Mouse (Mus musculus): ENCODE results near the gene Lrrc74a. TPM values are rescaled to one million over a fixed set of nuclear protein-coding genes. Genes with fewer than 3 reads are reported as not detected.

Lrrc74a gene
- total RNA-seq, 2 experiments from 2014 or later = not detected

DNA sequence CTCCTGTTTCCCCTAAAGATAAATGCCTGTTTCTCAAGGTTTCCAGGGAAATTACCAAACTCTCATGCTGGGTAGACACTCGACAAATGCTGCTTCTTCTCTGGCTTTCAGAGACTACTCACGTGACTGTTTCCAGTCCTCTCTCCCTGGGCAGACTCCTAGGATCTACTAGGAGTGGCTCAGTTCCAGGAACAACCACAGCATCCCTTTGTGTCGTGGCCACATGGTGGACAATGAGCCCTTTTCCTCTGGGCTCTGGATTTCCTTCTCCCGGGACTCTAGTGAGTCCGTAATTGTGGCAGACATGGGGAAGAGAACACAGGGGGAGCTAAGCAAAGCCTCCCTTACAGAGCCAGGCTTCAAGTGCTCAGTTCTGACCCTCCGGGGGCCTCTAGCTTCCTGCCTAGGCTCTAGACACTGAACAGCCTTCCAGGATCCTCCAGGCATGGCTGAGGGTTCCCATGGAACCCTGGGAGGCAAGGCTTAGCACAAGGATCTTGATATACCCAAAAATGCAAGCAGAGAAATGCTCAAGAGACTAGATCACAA lies 47.6 kb downstream of the Lrrc74a start:
- DNase-seq (ENCODE audit: low spot score in 2 of 2) = no peak

DNA sequence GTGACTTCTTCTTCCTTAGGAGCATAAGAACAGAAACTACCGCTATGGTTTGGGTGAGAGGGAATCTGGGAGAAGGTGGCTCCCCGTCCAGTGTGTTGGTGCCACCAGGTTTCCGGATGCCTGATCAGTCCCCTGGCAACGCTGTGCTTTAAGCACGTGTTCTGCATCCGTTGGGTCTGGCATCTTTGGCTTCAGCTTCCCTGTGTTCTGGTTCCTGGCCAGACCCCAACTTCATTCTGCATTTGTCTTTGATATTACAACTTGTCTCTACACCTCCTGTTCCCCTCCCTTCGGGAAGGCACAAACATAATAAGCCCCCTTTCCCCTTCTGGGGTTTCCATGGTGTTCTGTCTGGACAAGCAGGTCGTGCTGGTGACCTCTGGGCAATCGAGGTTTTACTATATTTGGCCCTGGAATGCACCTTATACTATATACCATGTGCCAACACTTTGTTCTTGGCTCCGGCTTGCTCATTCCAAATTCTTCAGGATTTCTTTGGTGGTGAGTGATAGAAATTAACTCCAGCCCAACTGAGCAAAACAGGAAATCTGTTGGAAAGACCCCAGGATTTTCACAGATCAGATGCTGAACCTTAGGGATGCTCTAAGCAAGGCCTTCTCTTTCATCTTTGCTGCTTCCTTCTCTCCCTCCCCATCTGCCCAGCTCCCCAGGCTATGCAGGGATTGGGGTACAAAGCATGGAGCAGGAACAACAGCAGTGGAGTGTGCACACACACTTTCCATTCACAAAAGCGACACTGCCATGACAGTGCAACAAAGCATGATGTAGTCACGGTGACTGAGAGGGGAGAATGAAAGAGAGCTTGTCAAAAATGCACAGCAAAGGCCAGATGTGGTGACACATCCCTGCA lies 52.2 kb downstream of the Lrrc74a start:
- DNase-seq (ENCODE audit: low spot score in 2 of 2) = no peak

DNA sequence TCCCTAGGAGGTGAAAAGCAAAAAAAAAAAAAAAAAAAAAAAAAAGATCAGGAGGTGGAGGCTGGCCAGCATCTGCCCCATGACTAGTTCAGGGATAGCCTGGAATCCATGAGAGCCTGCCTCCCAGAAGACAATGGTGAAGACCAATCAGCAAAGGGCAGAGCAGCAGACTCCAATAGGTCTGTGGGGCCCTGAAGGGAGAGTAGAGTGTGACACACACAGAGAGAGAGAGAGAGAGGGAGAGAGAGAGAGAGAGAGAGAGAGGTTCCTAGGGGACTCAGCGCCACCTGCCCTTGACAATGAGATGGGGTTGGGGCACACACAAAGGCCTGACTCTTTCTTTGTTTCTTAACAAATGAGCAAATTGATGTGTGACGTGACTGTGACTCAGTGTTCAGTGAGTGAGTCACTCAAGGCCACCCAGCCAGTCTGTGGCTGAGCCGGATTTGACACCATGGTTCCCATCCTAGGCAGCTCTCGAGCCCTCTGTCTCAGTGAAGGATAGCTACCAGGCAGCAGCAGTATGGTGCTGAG lies 52.9 kb downstream of the Lrrc74a start:
- DNase-seq (ENCODE audit: low spot score in 2 of 2) = peak in 1 of 2 experiments; percentile 67

DNA sequence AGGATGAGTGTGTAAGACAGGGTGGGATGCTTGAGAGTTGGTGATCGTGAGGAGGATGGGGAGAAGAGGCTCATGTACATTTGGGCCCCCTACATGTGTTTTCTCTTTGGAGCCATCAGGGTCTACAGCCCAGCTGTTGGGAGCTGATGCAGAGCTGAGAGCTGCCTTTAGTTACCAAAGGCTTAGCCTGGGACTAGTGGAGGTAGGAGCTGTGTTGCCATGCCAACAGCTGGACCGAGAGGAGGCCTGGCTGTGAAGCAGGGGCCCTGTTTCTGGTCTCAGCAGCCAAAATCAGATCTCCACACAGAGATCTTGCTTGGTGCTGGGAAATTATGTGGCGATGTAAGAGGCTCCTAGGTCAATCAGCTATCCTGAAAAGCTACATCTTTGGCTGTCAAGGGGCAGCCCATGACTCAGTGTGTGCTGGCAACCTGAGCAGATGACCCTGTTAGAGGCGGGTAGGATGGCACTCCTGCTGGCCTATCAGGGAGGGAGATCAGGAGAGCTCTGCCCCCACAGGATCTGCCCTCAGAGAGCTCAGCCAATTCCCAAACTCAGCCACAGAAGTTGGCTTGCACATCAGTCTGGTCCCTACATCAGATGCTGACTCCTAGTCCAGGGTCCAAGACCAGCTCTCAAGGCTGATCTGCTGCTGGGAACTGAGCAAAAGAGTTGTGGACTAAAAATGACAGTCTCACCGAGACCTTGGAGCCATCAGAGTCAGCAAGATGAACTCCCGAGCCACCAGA lies 56.1 kb downstream of the Lrrc74a start:
- DNase-seq (ENCODE audit: low spot score in 2 of 2) = no peak

DNA sequence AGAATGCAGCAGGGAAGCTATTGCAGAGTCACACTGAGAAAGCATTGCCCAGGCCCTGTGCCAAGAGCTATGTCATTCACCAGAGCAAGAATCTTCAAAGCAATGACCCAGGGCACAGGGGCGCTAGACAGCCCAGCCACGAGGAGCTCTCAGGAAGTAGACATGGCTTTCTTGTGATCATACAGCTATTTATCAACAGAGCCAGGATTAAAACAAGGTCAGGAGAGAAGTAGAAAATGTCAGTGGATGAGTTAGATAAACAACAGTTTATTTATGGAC lies 56.6 kb downstream of the Lrrc74a start:
- DNase-seq (ENCODE audit: low spot score in 2 of 2) = peak; percentile 73 to 80

DNA sequence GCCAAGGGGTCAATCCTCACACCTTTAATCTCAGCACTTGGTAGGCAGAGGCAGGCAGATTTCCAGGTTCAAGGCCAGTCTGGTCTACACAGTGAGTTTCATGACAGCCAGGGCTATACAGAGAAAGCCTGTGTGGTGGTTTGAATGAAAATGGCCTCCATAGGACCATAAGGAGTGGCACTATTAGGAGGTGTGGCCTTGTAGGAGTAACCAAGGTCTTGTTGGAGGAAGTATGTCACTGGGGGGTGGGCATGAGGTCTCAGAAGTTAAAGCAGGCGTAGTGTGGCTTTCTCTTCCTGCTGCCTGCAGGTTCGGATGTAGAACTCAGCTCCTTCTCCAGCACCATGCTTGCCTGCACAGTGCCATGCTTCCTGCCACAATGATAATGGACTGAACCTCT lies 57.8 kb downstream of the Lrrc74a start:
- no peak for DNase-seq (ENCODE audit: low spot score in 2 of 2)

DNA sequence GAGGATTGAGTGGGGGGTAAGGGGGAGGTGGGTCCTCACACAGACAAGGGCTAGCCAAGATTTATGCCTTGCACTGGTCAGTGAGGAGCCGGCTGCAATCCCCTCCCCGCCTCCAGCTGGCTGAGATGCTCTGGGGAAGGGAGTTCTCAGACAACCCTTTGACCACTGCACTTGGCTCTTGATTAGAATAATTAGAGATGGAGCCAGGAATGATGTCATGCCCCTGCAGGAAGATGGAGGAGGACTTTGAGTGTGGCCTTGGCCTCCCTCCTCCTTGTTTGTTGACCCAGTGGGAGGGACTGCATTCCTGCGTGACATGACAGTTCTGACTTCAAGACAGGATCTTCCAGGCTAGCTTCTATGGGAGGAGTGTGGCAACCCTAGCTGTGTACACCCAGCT lies 59.7 kb downstream of the Lrrc74a start:
- peak in 1 of 2 experiments; percentile 42 for DNase-seq (ENCODE audit: low spot score in 2 of 2)

DNA sequence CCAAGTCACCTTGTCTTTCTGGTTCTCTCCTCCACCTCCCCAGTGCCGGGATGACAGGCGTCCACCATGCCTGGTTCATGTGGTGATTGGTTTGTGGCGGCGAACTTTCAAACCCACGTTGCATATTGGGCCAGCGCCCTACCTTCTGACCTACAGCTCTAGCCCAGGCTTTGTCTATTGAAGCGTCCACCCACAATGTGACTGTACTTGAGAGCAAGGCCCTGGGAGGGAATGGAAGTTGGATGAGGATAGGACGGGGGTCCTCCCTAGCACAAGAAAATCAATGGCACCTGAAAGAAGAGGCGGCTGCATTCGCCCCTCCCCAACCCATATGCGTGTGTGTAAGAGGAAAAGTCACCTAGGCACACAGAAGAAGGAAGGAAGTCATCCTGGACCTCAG lies 60.2 kb downstream of the Lrrc74a start:
- DNase-seq (ENCODE audit: low spot score in 2 of 2) = no peak

DNA sequence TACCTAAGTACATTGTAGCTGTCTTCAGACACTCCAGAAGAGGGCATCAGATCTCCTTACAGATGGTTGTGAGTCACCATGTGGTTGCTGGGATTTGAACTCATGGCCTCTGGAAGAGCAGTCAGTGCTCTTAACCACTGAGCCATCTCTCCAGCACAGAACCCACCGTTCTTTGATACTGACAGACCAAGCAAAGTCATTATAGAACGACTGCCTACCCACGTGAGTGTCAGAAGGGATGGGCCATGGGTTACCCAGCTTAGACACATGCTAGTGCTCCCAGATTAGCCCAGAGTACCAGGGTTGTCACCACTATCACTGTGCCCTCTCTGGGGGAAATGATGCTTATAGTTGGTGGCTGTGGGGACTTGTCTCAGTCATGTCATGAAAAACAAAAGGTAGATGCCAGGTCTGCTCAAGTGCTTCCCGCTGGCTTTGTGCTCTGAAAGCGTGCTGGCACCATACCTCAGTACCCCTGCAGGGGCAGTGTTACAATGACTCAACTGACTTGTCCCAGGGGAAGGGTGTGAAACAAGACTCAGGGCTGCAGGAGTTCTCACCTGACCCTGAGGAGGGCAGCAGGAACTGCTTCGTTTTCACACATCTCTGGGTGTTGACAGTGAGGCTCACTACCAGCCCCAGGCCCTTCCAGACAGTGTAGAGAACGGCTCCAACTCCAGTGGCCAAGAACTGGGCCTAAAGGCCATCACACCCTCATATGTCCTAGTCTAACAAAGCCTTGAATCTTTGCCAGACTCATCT lies 61.1 kb downstream of the Lrrc74a start:
- DNase-seq (ENCODE audit: low spot score in 2 of 2) = no peak

DNA sequence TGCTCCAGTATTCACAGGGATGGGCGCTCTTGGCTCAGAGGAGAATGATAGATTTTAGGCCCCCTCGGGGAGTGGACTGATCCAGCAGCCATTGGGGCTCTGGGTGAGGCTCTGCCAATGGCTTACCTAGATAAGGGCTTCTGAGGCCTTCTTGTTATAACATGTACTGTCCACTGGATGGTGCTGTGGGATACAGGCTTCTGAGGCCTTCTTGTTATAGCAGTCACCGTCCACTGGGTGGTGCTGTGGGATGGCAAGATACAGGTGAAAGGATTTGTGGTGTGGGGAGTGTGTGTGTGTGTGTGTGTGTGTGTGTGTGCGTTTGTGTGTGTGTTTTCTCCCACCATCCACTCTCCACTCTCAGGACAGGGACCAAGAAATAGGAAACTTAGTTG lies 61.7 kb downstream of the Lrrc74a start:
- peak; percentile 80 to 82 for DNase-seq (ENCODE audit: low spot score in 2 of 2)

DNA sequence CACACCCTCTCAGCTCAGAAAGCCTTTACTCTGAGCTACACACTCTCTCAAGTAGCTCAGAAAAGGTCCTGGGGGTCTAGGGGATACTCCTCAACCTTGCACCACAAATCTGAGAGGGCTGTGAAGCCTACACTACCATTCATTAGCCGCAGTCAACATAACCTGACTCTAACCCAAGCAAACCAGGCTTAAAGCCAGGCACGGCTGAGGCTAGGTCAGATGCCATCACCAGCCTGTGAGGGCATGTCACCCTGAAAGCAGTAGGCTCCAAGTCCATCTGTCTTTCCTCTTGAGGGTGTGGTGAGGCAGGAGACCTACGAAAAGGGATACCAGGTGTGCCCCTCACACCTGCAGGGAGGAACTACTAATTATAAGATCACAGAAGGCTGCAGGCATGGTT lies 62.2 kb downstream of the Lrrc74a start:
- DNase-seq (ENCODE audit: low spot score in 2 of 2) = no peak

DNA sequence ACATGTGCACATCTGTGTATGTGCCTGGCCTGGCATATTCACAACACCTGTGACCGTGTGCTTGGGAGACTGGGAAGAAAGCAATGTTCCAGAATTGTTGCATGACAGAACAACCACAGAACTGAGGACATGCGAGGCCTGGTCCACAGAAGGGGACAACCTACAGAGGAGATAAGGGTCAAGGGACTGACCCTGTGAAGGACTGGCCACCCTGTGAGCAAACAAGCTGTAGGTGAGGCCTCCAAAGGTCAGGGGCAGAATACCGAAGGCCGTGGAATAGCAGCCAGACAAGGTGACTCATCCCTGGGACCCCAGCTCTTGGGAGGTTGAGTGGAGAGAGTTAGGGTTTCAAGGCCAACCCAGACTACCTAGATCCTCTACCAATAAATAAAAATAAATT lies 63.6 kb downstream of the Lrrc74a start:
- DNase-seq (ENCODE audit: low spot score in 2 of 2) = no peak

DNA sequence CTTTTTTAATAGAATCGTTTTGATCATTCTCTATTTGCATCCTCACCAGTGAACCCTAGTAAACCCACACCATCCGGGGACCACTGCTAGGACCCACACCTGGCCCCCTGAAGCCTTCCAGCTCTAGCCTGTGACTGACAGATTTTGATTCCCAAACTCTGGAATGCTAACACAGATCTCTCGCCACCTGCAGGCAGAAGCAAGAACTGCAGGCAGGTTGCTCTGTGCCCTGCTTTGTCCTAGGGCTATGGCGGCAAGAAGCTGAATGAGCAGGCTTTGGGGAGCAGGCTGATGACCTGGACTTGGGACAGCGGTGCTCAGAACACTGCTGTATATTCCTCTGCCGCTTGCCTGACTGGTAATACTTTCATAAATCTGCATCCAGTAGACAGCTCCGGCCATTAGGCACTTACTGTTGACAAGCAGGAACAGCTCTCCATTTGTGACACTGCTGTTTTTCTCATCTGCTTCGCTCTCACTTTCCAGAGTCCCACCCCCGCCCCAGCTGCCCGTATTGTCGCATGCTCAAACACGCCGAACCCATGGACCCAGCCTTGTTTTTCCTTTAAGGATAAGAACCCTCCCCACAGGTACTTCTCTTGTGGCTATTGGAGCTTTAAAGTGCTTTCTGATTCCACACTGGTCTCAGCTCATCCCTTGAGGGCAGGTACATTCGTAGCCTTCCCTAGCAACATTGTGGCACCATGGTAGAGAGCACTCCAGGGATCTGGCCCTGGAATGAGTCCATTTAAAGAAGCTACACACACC lies 64.8 kb downstream of the Lrrc74a start:
- DNase-seq (ENCODE audit: low spot score in 2 of 2) = peak; percentile 88 to 89

DNA sequence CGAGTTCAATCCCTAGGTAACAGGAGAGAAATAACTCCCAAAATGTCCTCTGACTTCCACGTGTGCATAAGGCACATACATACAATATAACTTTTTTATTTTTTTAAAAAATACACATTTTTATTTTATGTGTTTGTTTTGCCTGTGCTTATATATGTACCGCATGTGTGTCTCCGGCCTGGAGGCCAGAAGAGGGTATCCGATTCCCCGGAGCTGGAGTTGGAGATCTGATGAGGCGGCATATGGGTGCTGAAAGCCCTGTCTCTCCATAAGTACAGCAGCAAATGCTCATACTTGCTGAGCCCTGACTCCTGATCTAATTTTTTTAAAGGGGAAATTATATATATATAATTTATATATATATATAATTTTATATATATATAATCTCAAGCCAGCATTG lies 65.6 kb downstream of the Lrrc74a start:
- DNase-seq (ENCODE audit: low spot score in 2 of 2) = no peak

DNA sequence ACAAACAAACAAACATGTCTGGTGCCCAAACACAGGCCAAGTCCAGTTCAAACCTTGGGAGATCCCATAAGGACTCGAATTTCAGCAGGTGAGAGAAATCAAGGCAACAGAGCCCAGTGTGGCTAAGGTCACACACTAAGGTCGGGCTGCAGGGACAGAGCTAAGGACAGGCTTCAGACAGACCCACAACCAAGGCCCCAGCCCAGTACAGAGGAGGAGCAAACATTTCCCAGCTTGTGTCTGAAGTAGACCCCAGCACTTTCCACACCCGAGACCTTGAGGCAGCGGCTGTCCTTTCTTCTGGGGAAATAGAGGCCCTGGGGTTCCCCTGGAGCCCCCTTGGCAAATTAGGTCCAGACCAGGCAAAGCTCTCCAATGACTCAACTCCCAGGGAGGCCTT lies 66.2 kb downstream of the Lrrc74a start:
- no peak for DNase-seq (ENCODE audit: low spot score in 2 of 2)

DNA sequence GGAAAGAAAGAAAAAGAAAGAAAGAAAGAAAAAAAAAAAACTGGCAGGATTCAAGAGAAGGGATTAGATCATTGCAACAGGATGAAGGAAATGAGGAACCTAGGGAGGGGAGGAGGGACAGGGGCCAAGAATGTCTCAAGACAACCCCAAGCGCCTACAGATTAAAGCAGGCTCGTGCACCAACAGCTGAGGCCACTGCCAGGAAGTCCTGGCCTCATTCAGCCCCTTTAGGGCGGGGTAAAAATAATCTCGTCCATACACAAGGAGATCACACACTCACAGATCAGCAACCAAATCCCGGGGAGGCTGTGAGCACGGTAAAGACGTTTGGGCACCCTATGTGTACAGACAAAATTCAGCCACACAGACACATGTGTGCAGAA lies 66.6 kb downstream of the Lrrc74a start:
- DNase-seq (ENCODE audit: low spot score in 2 of 2) = peak in 1 of 2 experiments; percentile 53

DNA sequence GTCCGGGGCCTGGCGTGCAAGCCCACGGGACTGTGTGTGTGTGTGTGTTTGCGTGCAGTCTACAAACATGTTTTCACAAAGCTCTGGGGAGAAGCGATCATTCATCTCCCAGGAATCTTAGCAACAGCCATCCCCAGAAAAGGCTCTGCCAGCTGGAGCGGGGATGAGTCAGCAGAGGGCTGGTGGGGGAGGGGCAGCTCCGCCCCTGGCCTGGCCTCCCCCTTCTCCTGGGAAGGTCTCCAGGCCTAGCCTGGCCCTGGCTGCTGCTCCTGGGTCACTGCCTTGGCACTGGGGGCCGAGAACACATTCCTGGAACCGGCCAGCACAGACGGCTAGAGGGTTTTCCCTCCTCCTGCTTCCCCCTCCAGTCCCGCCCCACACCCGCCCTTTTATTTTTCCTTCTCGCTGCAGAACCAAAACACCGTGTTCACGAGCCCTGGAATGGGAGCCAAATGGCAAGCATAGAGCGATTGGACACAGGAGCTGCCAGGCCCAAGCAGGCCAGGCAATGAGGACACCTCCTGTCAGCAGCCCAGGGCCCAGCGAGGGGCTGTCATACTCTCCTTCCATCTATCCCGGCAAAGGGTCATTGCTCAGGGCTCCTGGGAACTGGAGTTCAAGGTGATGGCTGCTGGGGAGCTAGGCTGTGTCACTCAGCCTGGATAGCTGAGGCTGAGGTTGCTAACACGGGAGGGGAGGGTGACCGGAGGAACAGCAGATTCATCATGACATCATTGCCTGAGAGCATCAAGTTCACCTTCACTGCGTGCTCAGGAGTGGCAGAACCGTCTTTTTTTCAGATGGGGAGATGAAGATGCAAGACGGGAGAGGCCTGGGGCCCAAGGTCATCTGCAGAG lies 67.2 kb downstream of the Lrrc74a start:
- DNase-seq (ENCODE audit: low spot score in 2 of 2) = peak; percentile 96 to 98

DNA sequence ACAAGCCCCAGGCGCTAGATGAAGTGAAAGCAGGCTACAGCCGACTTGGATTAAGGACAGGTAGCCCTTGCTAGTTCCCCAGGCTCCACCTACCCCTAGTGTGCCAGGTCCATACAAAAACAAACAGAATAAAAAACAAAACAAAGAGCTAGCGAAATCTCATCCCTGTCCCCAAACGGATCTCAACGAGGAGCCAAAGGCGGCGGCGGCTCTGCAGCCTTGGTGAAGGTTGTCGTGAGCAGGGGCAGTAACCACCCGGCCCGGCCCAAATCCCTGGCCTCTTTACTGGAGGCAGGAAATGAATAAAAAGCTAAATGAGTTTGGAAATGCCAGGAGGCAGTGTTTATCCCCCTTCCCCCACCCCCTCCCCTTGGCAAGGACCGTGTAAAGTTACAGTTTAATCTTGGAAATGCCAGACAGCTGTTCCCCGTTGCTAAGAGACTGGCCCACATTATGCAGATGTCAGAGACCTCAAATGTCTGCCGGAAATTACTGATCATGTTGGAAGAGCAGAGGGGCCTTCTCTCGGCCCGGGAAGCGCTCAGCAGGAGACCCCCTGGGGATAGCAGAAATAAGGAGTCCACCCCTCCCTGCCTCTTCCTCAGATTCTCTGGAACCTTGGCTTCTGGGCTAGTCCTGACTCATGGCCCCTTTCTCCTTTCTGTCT lies 68.0 kb downstream of the Lrrc74a start:
- no peak for DNase-seq (ENCODE audit: low spot score in 2 of 2)

DNA sequence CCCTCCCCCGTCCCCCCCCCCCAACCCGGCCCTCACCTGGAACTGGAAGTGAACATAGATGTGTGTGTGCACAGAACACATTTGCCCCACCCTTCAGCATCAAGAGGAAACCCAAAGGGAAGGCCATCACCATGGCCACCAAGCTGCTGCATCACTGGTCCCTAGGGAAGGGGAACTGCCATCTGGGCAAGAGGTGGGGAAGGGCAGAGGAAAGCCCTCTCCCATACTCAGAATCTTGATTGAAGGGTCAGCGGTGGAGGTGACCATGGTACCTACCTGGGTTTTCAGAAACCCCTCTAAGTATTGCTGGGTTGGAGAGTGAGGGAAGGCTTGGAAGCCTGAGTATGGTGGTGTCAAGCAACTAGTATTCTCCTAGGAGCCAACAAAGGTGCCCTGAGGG lies 68.7 kb downstream of the Lrrc74a start:
- no peak for DNase-seq (ENCODE audit: low spot score in 2 of 2)

Measured in adrenal gland, adult 18-20 months (tissue).